Mouse (Mus musculus): Measurements from ENCODE around the gene Lrp8. TPM values are rescaled to one million over a fixed set of nuclear protein-coding genes. Genes with fewer than 3 reads are reported as not detected.

Gene Lrp8
- total and polyA plus RNA-seq, 2 experiments from 2014 or later: 35.2 to 78.5 TPM

- Histone ChIP-seq H3K4me2 (ENCODE audit: low read depth, low read length, poor library complexity, severe bottlenecking) (no peak overlapping the region), H3K4me1 (ENCODE audit: insufficient read depth, low read length) (peaks cover 5% of the 10 kb centered on the region), H3K9me3 (ENCODE audit: low read length) (no peaks in the 10 kb centered on the region), H3K27me3 (ENCODE audit: insufficient read depth, low read length) (no peaks in the 10 kb centered on the region), H3K9ac (replicated peaks; ENCODE audit: low read length, poor library complexity, severe bottlenecking) (no peak overlapping the region), H3K36me3 (ENCODE audit: insufficient read depth, low read length) (peaks cover 32% of the 10 kb centered on the region), H3K27ac (ENCODE audit: low read depth, low read length) (no peak overlapping the region), H3K4me3 (ENCODE audit: low read depth, low read length) (no peak overlapping the region)
- DNase-seq (ENCODE audit: low spot score): no peak
- WGBS: 97% methylated on average over 1 of the region's 1 CpGs
- TF ChIP-seq CTCF (IDR thresholded peaks at IDR 0.05): no peak
- no peak for ATAC-seq (ENCODE audit: low FRiP score)
Observed at GRCm38 (mm10) chr4:107881631-107882030, 79.6 kb downstream of the Lrp8 start.

GRCm38 (mm10) chr4:107886371-107886770 is 84.3 kb downstream of the Lrp8 start:
- Histone ChIP-seq H3K36me3 (ENCODE audit: insufficient read depth, low read length) (peaks cover 32% of the 10 kb centered on the region), H3K4me2 (ENCODE audit: low read depth, low read length, poor library complexity, severe bottlenecking) (no peak overlapping the region), H3K9me3 (ENCODE audit: low read length) (no peaks in the 10 kb centered on the region), H3K4me3 (ENCODE audit: low read depth, low read length) (no peak overlapping the region), H3K9ac (replicated peaks; ENCODE audit: low read length, poor library complexity, severe bottlenecking) (no peak overlapping the region), H3K27ac (ENCODE audit: low read depth, low read length) (no peak overlapping the region), H3K27me3 (ENCODE audit: insufficient read depth, low read length) (no peaks in the 10 kb centered on the region), H3K4me1 (ENCODE audit: insufficient read depth, low read length) (no peaks in the 10 kb centered on the region)
- no peak for DNase-seq (ENCODE audit: low spot score)
- no peak for TF ChIP-seq CTCF (IDR thresholded peaks at IDR 0.05)
- 80% methylated on average over 7 of the region's 7 CpGs for WGBS
- no peak for ATAC-seq (ENCODE audit: low FRiP score)

DNA sequence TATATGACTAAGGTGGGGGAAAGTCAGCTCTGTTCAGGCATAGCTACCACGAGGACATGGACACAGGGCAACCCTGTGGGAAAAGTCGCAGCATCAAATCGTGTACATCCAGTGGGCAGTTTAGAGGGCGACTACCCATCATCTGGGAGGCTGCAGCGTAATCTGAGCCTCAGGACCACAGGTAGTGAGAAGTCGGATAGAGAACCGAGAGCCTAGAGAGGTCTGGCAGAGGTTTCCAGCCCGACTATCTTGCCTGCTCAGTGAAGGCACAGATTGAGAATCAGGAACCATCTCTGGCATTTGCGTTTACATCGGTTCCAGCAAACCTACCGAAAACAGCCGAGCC is 87.3 kb downstream of the Lrp8 start:
- DNase-seq (ENCODE audit: low spot score) (no peak), ATAC-seq (ENCODE audit: low FRiP score) (peak; percentile 48)
- peak overlapping the region; percentile 53 for H3K4me3 ChIP-seq (ENCODE audit: low read depth, low read length)
- H3K27me3 ChIP-seq (ENCODE audit: insufficient read depth, low read length): no peaks in the 10 kb centered on the region
- TF ChIP-seq CTCF (IDR thresholded peaks at IDR 0.05): no peak
- under 1% methylated on average over 12 of the region's 12 CpGs for WGBS
- H3K4me1 ChIP-seq (ENCODE audit: insufficient read depth, low read length): no peaks in the 10 kb centered on the region
- peak overlapping the region; percentile 82 for H3K27ac ChIP-seq (ENCODE audit: low read depth, low read length)
- H3K36me3 ChIP-seq (ENCODE audit: insufficient read depth, low read length): peaks cover 28% of the 10 kb centered on the region
- no peaks in the 10 kb centered on the region for H3K9me3 ChIP-seq (ENCODE audit: low read length)
- peak overlapping the region; percentile 78 for H3K9ac ChIP-seq (replicated peaks; ENCODE audit: low read length, poor library complexity, severe bottlenecking)
- peak overlapping the region; percentile 76 for H3K4me2 ChIP-seq (ENCODE audit: low read depth, low read length, poor library complexity, severe bottlenecking)

DNA sequence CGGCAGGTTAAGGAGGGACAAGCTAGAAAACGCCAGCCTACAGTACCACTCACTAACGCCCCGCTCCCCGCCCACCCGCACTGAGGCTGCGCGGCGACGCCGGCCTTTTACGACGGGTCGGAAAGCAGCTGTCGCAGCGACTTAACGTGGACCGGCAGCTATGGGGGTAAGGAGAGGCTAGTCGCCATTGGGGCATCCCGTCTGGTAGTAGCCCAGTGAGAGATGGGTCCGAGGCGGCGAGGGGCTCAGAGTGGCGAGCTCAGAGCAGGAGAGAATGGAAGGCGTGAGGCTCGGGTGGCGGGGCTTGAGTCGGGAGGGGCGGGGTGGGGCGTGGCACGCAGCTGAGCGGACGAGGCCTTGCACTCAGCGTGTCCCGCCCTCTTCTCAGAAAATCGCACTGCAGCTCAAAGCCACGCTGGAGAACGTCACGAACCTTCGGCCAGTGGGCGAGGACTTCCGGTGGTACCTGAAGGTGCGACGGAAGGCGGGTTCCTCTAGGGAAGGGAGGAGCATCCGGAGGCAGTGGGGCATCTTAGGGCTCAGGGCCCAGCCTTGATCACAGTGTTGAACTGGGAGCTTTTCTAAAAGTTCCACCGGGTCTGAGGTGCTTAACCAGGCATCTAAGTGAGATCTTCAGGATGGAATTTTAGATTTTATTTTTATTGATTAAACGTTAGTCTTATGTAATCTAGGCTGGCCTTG is 87.8 kb downstream of the Lrp8 start, which contains the start of gene 0610037L13Rik:
Gene 0610037L13Rik (plus strand): TSS at position 83 of the 702 bp plus-strand sequence.
- Histone ChIP-seq H3K4me2 (ENCODE audit: low read depth, low read length, poor library complexity, severe bottlenecking) (peak within 1 kb of the TSS; percentile 76), H3K9ac (replicated peaks; ENCODE audit: low read length, poor library complexity, severe bottlenecking) (peak within 1 kb of the TSS; percentile 78), H3K4me1 (ENCODE audit: insufficient read depth, low read length) (no peaks in the 10 kb centered on the region), H3K27ac (ENCODE audit: low read depth, low read length) (peak within 1 kb of the TSS; percentile 82), H3K27me3 (ENCODE audit: insufficient read depth, low read length) (no peaks in the 10 kb centered on the region), H3K36me3 (ENCODE audit: insufficient read depth, low read length) (peaks cover 27% of the 10 kb centered on the region), H3K4me3 (ENCODE audit: low read depth, low read length) (peak within 1 kb of the TSS; percentile 53), H3K9me3 (ENCODE audit: low read length) (no peaks in the 10 kb centered on the region)
- no peak for TF ChIP-seq CTCF (IDR thresholded peaks at IDR 0.05)
- under 1% methylated on average over 47 of the region's 48 CpGs for WGBS
- DNase-seq (ENCODE audit: low spot score) (peak; percentile 97), ATAC-seq (ENCODE audit: low FRiP score) (peak; percentile 93)

DNA sequence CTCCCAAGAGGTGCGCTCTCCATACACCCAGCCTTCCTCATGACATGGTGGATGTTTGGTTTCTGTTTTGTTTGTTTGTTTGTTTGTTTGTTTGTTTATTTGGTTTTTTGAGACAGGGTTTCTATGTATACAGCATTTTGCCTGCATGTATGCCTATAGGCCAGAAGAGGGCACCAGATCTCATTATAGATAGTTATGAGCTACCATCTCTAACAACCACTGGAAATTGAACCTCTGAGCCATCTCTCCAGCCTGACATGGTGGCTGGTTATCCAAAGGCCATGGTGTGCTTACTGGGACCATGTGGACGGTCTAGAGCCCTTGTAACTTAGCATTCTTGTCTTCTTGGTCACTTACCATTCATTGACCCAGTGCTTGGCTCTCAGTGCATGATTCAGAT is 90.6 kb downstream of the Lrp8 start:
- peak; percentile 59 for DNase-seq (ENCODE audit: low spot score)

DNA sequence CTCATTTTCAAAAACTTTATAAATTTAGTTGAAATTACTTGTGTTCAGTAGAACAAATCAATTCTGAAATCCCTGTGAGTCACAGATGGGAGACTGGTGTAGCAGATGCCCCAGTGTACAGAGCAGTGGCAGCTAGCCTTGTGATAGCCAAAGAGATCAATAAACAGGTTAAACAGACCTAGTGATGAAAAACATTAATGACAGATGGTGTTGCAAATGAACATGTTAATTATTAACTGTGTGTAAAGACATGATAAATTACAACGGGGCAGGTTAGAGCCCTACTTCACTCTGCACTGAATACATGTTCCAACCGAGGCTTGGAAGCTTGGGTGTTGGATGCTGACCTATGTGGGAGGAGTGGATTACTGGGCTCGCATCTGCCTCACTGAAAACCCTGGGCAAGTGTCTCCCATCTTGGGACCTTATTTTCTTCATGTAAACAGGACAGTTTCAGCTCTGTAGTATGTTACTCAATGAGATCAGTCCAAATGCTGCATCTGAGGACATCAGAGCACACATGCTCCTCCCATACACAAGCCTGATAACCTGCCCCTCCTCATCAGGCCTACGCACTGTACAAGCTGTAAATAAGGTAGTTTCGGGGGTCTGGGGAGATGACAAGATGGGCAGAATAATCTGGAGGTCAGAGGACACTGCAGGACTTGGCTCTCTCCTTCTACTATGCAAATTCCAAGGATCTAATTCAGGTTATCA is 97.3 kb downstream of the Lrp8 start:
- DNase-seq (ENCODE audit: low spot score) (no peak), ATAC-seq (ENCODE audit: low FRiP score) (no peak)
- 87% methylated on average over 5 of the region's 5 CpGs for WGBS
- H3K27ac ChIP-seq (ENCODE audit: low read depth, low read length): no peak overlapping the region
- H3K4me2 ChIP-seq (ENCODE audit: low read depth, low read length, poor library complexity, severe bottlenecking): no peak overlapping the region
- no peaks in the 10 kb centered on the region for H3K9me3 ChIP-seq (ENCODE audit: low read length)
- no peak for TF ChIP-seq CTCF (IDR thresholded peaks at IDR 0.05)
- H3K4me1 ChIP-seq (ENCODE audit: insufficient read depth, low read length): no peaks in the 10 kb centered on the region
- no peak overlapping the region for H3K4me3 ChIP-seq (ENCODE audit: low read depth, low read length)
- peaks cover 28% of the 10 kb centered on the region for H3K36me3 ChIP-seq (ENCODE audit: insufficient read depth, low read length)
- no peak overlapping the region for H3K9ac ChIP-seq (replicated peaks; ENCODE audit: low read length, poor library complexity, severe bottlenecking)
- H3K27me3 ChIP-seq (ENCODE audit: insufficient read depth, low read length): no peaks in the 10 kb centered on the region

More for the DNA sequence above, 90.6 kb downstream of the Lrp8 start:
- WGBS: 86% methylated on average over 2 of the region's 2 CpGs
- no peak overlapping the region for H3K4me3 ChIP-seq (ENCODE audit: low read depth, low read length)
- peaks cover 34% of the 10 kb centered on the region for H3K36me3 ChIP-seq (ENCODE audit: insufficient read depth, low read length)
- no peak overlapping the region for H3K9ac ChIP-seq (replicated peaks; ENCODE audit: low read length, poor library complexity, severe bottlenecking)
- H3K9me3 ChIP-seq (ENCODE audit: low read length): no peaks in the 10 kb centered on the region
- H3K4me1 ChIP-seq (ENCODE audit: insufficient read depth, low read length): no peaks in the 10 kb centered on the region
- no peak overlapping the region for H3K27ac ChIP-seq (ENCODE audit: low read depth, low read length)
- no peak overlapping the region for H3K4me2 ChIP-seq (ENCODE audit: low read depth, low read length, poor library complexity, severe bottlenecking)
- no peak for ATAC-seq (ENCODE audit: low FRiP score)
- H3K27me3 ChIP-seq (ENCODE audit: insufficient read depth, low read length): no peaks in the 10 kb centered on the region
- peak; percentile 77 for TF ChIP-seq CTCF (IDR thresholded peaks at IDR 0.05)

All from midbrain, postnatal 0 days (tissue).